Mouse (Mus musculus): ENCODE data around the gene Bcl2a1d. TPM values are rescaled to one million over a fixed set of nuclear protein-coding genes. Genes with fewer than 3 reads are reported as not detected.
"Not testable (repeated sequence)": the region's sequence is repeated elsewhere in the genome, so short reads cannot be mapped to it uniquely, and the experiment has no call there.

Bcl2a1d gene
- total and polyA plus RNA-seq, 2 experiments from 2014 or later, result not detected

GRCm38 (mm10) chr9:88710439-88710838, 21.3 kb downstream of the Bcl2a1d start:
- 84% methylated on average over 2 of the region's 2 CpGs for WGBS
- not testable (repeated sequence) for ATAC-seq (ENCODE audit: insufficient read depth, low read depth); H3K4me2 ChIP-seq (ENCODE audit: low read depth, low read length); H3K27ac ChIP-seq (ENCODE audit: low read depth); H3K9ac ChIP-seq (replicated peaks; ENCODE audit: low read depth, low read length); H3K4me1 ChIP-seq (ENCODE audit: control insufficient read depth, insufficient read depth); H3K9me3 ChIP-seq (replicated peaks; ENCODE audit: control insufficient read depth, low read length); H3K4me3 ChIP-seq (ENCODE audit: low read depth, low read length); H3K36me3 ChIP-seq (replicated peaks; ENCODE audit: control insufficient read depth, insufficient read depth, low read length); DNase-seq (ENCODE audit: low spot score); H3K27me3 ChIP-seq (ENCODE audit: control insufficient read depth, insufficient read depth, low read length)

- not testable (repeated sequence) for H3K9me3 ChIP-seq (replicated peaks; ENCODE audit: control insufficient read depth, low read length); H3K27ac ChIP-seq (ENCODE audit: low read depth); H3K36me3 ChIP-seq (replicated peaks; ENCODE audit: control insufficient read depth, insufficient read depth, low read length); H3K4me3 ChIP-seq (ENCODE audit: low read depth, low read length); H3K27me3 ChIP-seq (ENCODE audit: control insufficient read depth, insufficient read depth, low read length); H3K4me1 ChIP-seq (ENCODE audit: control insufficient read depth, insufficient read depth); DNase-seq (ENCODE audit: low spot score); H3K4me2 ChIP-seq (ENCODE audit: low read depth, low read length); ATAC-seq (ENCODE audit: insufficient read depth, low read depth); H3K9ac ChIP-seq (replicated peaks; ENCODE audit: low read depth, low read length)
- 93% methylated on average over 5 of the region's 5 CpGs for WGBS
These were observed 21.9 kb downstream of the Bcl2a1d start for GRCm38 (mm10) chr9:88709794-88710193.

- H3K9me3 ChIP-seq (replicated peaks; ENCODE audit: control insufficient read depth, low read length), result no peaks in the 10 kb centered on the region
- no peak overlapping the region for H3K9ac ChIP-seq (replicated peaks; ENCODE audit: low read depth, low read length)
- no peaks in the 10 kb centered on the region for H3K36me3 ChIP-seq (replicated peaks; ENCODE audit: control insufficient read depth, insufficient read depth, low read length)
- H3K27me3 ChIP-seq (ENCODE audit: control insufficient read depth, insufficient read depth, low read length), result no peaks in the 10 kb centered on the region
- H3K4me2 ChIP-seq (ENCODE audit: low read depth, low read length), result no peak overlapping the region
- DNase-seq (ENCODE audit: low spot score), result no peak
- no peak overlapping the region for H3K4me3 ChIP-seq (ENCODE audit: low read depth, low read length)
- H3K4me1 ChIP-seq (ENCODE audit: control insufficient read depth, insufficient read depth), result no peaks in the 10 kb centered on the region
- no peak overlapping the region for H3K27ac ChIP-seq (ENCODE audit: low read depth)
- 89% methylated on average over 6 of the region's 6 CpGs for WGBS
- TF ChIP-seq CTCF (IDR thresholded peaks at IDR 0.05; ENCODE audit: low read depth), result no peak
- TF ChIP-seq EP300 (IDR thresholded peaks at IDR 0.05; ENCODE audit: low read depth), result no peak
- no peak for ATAC-seq (ENCODE audit: insufficient read depth, low read depth)
These were observed 22.4 kb downstream of the Bcl2a1d start for GRCm38 (mm10) chr9:88709304-88709703.

GRCm38 (mm10) chr9:88706700-88707099, 25.0 kb downstream of the Bcl2a1d start:
- Histone ChIP-seq H3K27me3 (ENCODE audit: control insufficient read depth, insufficient read depth, low read length) (no peaks in the 10 kb centered on the region), H3K9me3 (replicated peaks; ENCODE audit: control insufficient read depth, low read length) (no peaks in the 10 kb centered on the region), H3K9ac (replicated peaks; ENCODE audit: low read depth, low read length) (no peak overlapping the region), H3K4me1 (ENCODE audit: control insufficient read depth, insufficient read depth) (no peaks in the 10 kb centered on the region), H3K27ac (ENCODE audit: low read depth) (no peak overlapping the region), H3K4me3 (ENCODE audit: low read depth, low read length) (no peak overlapping the region), H3K36me3 (replicated peaks; ENCODE audit: control insufficient read depth, insufficient read depth, low read length) (no peaks in the 10 kb centered on the region), H3K4me2 (ENCODE audit: low read depth, low read length) (no peak overlapping the region)
- ATAC-seq (ENCODE audit: insufficient read depth, low read depth) (no peak), DNase-seq (ENCODE audit: low spot score) (no peak)
- WGBS, result 53% methylated on average over 4 of the region's 4 CpGs
- no peak for TF ChIP-seq EP300 (IDR thresholded peaks at IDR 0.05; ENCODE audit: low read depth)
- no peak for TF ChIP-seq CTCF (IDR thresholded peaks at IDR 0.05; ENCODE audit: low read depth)

GRCm38 (mm10) chr9:88705157-88705556, 26.6 kb downstream of the Bcl2a1d start:
- not testable (repeated sequence) for H3K4me3 ChIP-seq (ENCODE audit: low read depth, low read length); H3K4me1 ChIP-seq (ENCODE audit: control insufficient read depth, insufficient read depth); ATAC-seq (ENCODE audit: insufficient read depth, low read depth); H3K4me2 ChIP-seq (ENCODE audit: low read depth, low read length); H3K27me3 ChIP-seq (ENCODE audit: control insufficient read depth, insufficient read depth, low read length); DNase-seq (ENCODE audit: low spot score); H3K9ac ChIP-seq (replicated peaks; ENCODE audit: low read depth, low read length); H3K27ac ChIP-seq (ENCODE audit: low read depth); H3K9me3 ChIP-seq (replicated peaks; ENCODE audit: control insufficient read depth, low read length); H3K36me3 ChIP-seq (replicated peaks; ENCODE audit: control insufficient read depth, insufficient read depth, low read length)
- 69% methylated on average over 8 of the region's 8 CpGs for WGBS

- H3K4me3 ChIP-seq (ENCODE audit: low read depth, low read length); H3K4me2 ChIP-seq (ENCODE audit: low read depth, low read length); H3K9me3 ChIP-seq (replicated peaks; ENCODE audit: control insufficient read depth, low read length); DNase-seq (ENCODE audit: low spot score); ATAC-seq (ENCODE audit: insufficient read depth, low read depth); H3K36me3 ChIP-seq (replicated peaks; ENCODE audit: control insufficient read depth, insufficient read depth, low read length); H3K27me3 ChIP-seq (ENCODE audit: control insufficient read depth, insufficient read depth, low read length); H3K9ac ChIP-seq (replicated peaks; ENCODE audit: low read depth, low read length); H3K27ac ChIP-seq (ENCODE audit: low read depth); H3K4me1 ChIP-seq (ENCODE audit: control insufficient read depth, insufficient read depth): not testable (repeated sequence)
- no CpG with 5 or more reads among the region's 2 CpGs for WGBS
These were observed 33.0 kb downstream of the Bcl2a1d start for GRCm38 (mm10) chr9:88698746-88699145.

GRCm38 (mm10) chr9:88691307-88691706, 40.4 kb downstream of the Bcl2a1d start:
- H3K4me2 ChIP-seq (ENCODE audit: low read depth, low read length); H3K4me3 ChIP-seq (ENCODE audit: low read depth, low read length); DNase-seq (ENCODE audit: low spot score); ATAC-seq (ENCODE audit: insufficient read depth, low read depth); H3K27me3 ChIP-seq (ENCODE audit: control insufficient read depth, insufficient read depth, low read length); H3K9ac ChIP-seq (replicated peaks; ENCODE audit: low read depth, low read length); H3K27ac ChIP-seq (ENCODE audit: low read depth); H3K4me1 ChIP-seq (ENCODE audit: control insufficient read depth, insufficient read depth); H3K36me3 ChIP-seq (replicated peaks; ENCODE audit: control insufficient read depth, insufficient read depth, low read length); H3K9me3 ChIP-seq (replicated peaks; ENCODE audit: control insufficient read depth, low read length): not testable (repeated sequence)
- 77% methylated on average over 2 of the region's 2 CpGs for WGBS

- WGBS, result 81% methylated on average over 2 of the region's 3 CpGs
- not testable (repeated sequence) for ATAC-seq (ENCODE audit: insufficient read depth, low read depth); H3K4me2 ChIP-seq (ENCODE audit: low read depth, low read length); H3K27me3 ChIP-seq (ENCODE audit: control insufficient read depth, insufficient read depth, low read length); H3K4me3 ChIP-seq (ENCODE audit: low read depth, low read length); H3K4me1 ChIP-seq (ENCODE audit: control insufficient read depth, insufficient read depth); H3K27ac ChIP-seq (ENCODE audit: low read depth); H3K9me3 ChIP-seq (replicated peaks; ENCODE audit: control insufficient read depth, low read length); H3K36me3 ChIP-seq (replicated peaks; ENCODE audit: control insufficient read depth, insufficient read depth, low read length); DNase-seq (ENCODE audit: low spot score); H3K9ac ChIP-seq (replicated peaks; ENCODE audit: low read depth, low read length)
These were observed 42.3 kb downstream of the Bcl2a1d start for GRCm38 (mm10) chr9:88689451-88689850.

- not testable (repeated sequence) for H3K4me2 ChIP-seq (ENCODE audit: low read depth, low read length); DNase-seq (ENCODE audit: low spot score); H3K27me3 ChIP-seq (ENCODE audit: control insufficient read depth, insufficient read depth, low read length); H3K36me3 ChIP-seq (replicated peaks; ENCODE audit: control insufficient read depth, insufficient read depth, low read length); H3K9me3 ChIP-seq (replicated peaks; ENCODE audit: control insufficient read depth, low read length); H3K27ac ChIP-seq (ENCODE audit: low read depth); H3K4me3 ChIP-seq (ENCODE audit: low read depth, low read length); ATAC-seq (ENCODE audit: insufficient read depth, low read depth); H3K9ac ChIP-seq (replicated peaks; ENCODE audit: low read depth, low read length); H3K4me1 ChIP-seq (ENCODE audit: control insufficient read depth, insufficient read depth)
- WGBS, result 73% methylated on average over 1 of the region's 1 CpGs
These were observed 45.0 kb downstream of the Bcl2a1d start for GRCm38 (mm10) chr9:88686719-88687118.

Data from heart, postnatal 0 days (tissue).